Mouse (Mus musculus): ENCODE measurements at regions not wholly inside any gene's neighbourhood (a gene's known extent, or its start where the extent isn't known, plus 50 kb on each side); places are given as distances from the start of the nearest gene placed in this dataset.

DNA sequence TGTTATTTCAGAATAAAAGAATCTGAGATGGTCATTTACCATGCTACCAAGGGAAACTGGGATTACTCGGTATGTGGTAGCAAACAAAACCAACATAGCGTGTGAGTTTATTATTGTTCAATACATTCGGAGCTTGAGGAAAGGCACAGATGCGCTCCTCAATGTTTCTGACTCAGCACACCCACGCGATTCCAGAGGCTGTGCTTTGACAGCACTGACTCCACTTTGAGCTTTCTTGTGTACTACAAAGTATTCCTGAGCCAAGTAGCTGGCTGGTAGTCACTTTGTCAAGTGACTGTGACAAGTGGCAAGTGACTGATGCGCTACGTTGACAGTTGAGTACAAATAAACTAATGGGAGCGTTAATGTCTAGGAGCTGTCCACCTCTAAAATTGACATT, 235.8 kb downstream of the Foxo1 start:
- no peak for DNase-seq (ENCODE audit: low read depth)

DNA sequence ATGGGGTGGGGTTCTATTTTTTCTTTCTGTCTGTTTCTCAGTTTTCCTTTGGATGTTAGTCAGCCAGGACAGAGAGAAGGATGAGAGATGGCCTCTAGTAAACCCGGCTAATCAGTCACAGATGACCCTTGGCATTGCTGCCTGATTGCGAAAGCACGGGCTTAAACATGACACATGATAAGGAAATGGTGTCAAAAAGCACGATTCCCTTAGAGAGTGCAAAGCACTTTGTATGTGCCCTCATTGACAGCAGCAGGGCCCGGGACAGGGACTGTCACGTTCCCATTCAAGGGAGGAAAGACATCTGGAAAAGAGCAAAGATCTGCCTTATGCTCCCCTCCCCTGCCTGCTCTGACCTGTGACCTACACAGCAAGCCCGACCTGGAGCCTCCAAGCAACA, 234.1 kb downstream of the Foxo1 start:
- DNase-seq (ENCODE audit: low read depth), result peak; percentile 37

DNA sequence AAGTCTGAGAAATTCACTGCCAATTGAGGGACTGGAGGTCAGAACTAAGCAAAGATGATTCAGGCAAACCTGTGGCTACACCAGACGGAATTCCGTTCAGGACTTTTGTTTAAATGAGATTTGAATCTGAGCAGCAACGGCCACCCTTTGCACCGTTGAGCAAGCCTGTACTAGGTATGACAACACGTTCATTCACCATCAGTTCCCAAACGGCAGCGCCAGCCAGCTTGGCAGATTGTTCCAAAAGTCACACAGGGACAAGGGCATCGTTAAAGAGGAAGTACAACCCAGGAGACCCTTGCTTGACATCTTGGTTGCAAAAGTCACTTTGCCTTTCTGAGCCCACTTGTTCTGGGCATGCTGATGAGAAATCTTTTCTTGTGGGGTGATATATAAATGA, 233.5 kb downstream of the Foxo1 start:
- no peak for DNase-seq (ENCODE audit: low read depth)

- DNase-seq (ENCODE audit: low read depth), result no peak
These were observed 231.9 kb downstream of the Foxo1 start for GRCm38 (mm10) chr3:52500026-52500425.

GRCm38 (mm10) chr3:52499581-52499980, 231.4 kb downstream of the Foxo1 start:
- DNase-seq (ENCODE audit: low read depth), result no peak

DNA sequence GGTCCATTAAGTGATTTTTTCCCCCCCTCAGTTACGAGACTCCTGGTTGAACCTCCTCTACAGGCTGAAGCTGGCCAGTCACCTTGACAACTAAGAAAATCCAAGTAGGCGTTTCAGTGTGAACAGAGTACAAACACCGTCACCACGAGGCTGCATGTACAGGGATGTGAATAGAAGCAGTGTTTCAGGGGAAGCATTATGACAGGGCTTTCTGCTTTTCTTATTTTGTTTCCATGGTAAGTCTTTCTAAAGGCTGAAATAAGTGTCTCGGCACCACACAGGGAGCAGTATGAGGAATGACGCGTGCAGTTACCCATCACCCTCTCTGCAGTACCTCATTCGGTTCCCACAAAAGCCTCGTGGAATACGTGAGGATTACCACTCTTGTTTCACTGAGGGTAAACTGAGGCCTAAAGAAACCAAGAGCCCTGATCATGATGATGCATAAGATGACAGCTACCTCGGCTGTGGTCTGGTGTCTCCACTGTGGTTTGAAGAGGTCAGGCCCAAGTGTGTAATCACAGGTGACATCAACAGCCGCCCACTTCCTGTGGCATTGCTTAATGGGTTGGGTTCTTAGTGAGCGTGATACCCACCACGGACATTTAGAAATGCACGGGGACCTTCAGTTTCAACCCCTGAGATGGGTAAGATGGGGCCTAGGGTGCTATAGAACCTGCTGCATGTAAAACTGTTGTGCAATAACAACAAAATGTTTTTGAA, 230.5 kb downstream of the Foxo1 start:
- no peak for DNase-seq (ENCODE audit: low read depth)

GRCm38 (mm10) chr3:52496965-52497364, 228.8 kb downstream of the Foxo1 start:
- DNase-seq (ENCODE audit: low read depth), result no peak

DNA sequence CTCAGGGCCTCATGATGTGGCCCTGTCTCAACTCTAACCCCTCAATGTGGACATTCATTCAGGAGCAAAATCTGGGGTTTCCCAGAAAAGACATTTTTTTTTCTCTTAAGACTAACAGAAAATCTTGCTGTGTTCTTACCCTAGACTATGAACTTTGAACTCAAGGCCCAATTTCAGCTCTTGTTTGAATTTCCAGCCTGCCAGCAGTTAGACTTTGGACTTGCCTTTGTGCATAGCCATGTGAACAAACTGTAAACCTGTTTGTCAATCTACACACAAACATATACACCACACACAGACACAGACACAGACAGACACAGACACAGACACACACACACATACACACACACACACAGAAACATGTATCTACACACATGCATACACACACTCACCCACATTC, 227.3 kb downstream of the Foxo1 start:
- no peak for DNase-seq (ENCODE audit: low read depth)

GRCm38 (mm10) chr3:52494924-52495323, 226.8 kb downstream of the Foxo1 start:
- DNase-seq (ENCODE audit: low read depth), result no peak

GRCm38 (mm10) chr3:52479186-52479585, 211.1 kb downstream of the Foxo1 start:
- DNase-seq (ENCODE audit: low read depth), result no peak

DNA sequence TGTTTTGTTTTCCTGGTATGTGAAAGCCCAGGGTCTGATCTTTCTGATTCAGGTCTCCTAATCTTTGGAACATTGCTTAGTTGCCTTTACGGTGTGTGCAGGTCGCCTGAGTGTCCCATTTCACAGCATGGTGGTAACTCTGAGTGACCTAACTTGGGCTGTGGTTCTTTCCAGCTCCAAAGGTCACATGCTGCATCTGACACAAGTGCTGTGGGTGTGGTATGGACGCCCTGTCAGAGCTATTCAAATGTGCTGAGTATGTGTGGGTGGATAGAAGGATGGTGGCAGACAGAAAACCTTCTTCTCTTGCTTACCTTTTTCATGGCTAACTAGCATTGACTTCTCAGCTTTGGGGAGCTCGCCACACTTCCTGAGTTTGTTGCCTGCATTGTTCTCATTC, 201.8 kb downstream of the Foxo1 start:
- no peak for DNase-seq (ENCODE audit: low read depth)

GRCm38 (mm10) chr3:52469397-52469796, 201.3 kb downstream of the Foxo1 start:
- DNase-seq (ENCODE audit: low read depth), result no peak

DNA sequence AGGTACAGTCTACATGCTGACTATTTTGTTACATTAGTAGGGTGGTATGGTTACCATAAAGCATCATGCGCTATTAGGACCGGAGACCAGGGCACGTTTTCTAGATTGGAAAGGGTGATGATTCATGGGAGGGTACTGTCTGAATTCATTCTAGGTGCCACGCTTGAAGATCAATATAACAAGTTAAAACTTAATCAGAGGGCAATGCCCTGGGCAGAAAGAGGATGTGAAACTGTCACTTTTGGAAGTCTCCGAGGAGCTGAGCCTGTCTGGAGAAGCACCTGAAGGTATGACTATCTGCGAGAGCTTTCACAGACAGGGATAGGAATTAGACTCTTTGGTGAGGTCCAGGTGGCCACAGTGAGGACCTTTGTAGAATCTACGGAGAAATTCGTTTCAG, 200.2 kb downstream of the Foxo1 start:
- DNase-seq (ENCODE audit: low read depth), result no peak

- DNase-seq (ENCODE audit: low read depth), result no peak
These were observed 199.7 kb downstream of the Foxo1 start for GRCm38 (mm10) chr3:52467876-52468275.

DNA sequence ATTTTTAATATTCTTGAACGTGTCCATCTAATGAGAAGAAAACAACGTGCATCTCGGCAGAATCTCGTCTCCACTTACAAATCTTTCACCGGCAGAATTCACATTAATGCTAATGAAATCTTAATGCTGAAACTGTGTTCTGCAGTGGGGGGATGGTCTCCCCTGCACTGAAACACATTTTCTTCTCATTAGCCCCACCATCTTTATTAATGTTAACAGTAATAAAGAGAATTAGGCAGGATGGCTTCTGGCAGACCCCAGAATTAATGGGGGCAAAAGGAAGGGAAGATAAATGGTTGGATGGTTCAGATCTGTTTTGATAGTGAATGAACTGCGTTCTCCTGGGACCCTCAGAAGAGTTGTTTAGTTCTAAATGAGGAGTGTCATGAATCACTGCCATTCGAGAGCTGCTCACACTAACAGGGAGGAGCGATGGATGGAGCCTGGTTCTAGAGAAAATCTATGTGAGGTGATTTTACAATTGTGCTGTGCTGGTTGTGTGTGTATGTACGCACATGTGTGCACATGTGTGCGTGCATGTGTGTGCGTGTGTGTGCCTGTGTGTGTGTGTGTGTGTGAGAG, 198.9 kb downstream of the Foxo1 start:
- no peak for DNase-seq (ENCODE audit: low read depth)

GRCm38 (mm10) chr3:52466571-52466970, 198.4 kb downstream of the Foxo1 start:
- DNase-seq (ENCODE audit: low read depth), result no peak

- DNase-seq (ENCODE audit: low read depth), result no peak
These were observed 195.8 kb downstream of the Foxo1 start for GRCm38 (mm10) chr3:52463911-52464310.

DNA sequence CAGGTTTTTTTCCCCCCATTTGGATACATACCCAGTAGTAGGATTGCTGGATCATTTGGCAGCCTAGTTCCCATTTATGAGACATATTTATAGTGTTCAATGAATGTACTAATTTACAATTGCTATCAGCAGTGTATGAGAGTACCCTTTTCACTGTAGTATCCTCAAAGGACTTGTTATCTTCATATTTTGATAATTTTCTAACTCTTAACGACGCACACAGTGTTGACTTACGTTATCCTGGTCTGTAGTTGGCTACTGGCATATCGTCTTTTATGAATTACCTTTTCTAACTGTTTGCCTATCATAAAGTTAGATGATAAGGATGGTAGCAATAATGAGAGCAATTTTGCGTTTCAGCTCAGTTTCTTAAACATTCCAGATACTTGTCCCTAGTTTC, 186.8 kb downstream of the Foxo1 start:
- no peak for DNase-seq (ENCODE audit: low read depth)

DNA sequence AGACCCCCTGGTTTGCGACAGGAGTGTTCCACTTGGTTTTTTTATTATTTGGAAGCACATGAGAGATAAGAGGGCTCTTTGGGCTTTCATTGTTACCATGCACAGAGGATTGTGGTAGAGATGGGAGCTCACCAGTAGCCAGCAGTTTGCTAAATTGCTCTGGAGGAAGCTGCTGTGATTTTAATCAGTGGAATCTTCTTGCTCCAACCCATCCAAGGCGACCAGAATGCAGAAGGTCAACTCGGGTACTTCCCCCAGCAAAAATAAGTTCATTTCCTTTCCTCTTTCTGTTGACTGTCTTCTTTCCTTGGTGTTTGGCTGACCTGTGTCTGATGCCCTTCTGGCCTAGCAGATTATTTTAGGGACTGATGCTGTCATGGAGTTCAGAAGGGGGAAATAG, 184.9 kb downstream of the Foxo1 start:
- no peak for DNase-seq (ENCODE audit: low read depth)

- no peak for DNase-seq (ENCODE audit: low read depth)
These were observed 184.2 kb downstream of the Foxo1 start for GRCm38 (mm10) chr3:52452345-52452744.

DNA sequence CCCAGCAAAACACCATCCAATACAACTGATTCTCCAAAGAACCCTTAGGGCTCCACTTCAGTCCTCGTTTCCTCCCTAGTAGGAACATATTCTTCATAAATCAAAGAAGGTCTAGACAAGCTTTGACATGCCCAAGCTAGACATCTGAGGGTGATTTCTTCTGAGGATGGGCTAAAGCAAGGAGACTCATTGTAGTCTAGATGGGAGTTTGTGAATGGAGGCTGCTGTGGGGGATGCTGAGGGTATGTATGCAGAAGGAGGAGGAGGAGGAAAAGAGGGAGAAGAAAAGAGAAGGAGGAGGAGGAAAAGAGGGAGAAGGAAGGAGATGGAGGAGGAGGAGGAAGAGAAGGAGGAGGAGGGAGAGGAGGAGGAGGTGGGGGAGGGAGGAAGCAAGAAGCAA, 178.9 kb downstream of the Foxo1 start:
- no peak for DNase-seq (ENCODE audit: low read depth)

- no peak for DNase-seq (ENCODE audit: low read depth)
These were observed 178.4 kb downstream of the Foxo1 start for GRCm38 (mm10) chr3:52446500-52446899.

GRCm38 (mm10) chr3:52444420-52445119, 176.4 kb downstream of the Foxo1 start:
- no peak for DNase-seq (ENCODE audit: low read depth)

DNA sequence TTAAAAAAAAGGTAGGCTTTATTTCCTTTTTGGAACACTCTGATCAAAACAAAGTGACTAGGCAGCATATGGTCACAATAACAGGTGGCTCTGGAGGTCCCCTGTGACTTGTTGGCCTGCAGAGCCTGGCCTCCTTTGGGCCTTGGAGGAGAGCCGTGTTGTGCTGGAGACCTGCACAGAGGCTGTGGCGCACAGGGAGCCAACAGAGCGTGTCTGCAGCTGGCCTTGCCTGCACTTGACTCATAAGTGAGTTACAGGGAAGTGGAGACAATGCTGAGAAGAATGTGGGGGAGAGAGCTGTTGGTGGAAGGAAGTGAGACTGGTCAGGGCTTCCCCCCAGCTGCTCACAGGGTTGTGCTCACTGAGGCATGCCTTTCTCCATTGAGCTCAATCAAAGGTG, 175.7 kb downstream of the Foxo1 start:
- DNase-seq (ENCODE audit: low read depth), result no peak

All from fibroblast of lung, adult 2 months (primary cell).